Mouse (Mus musculus) stomach, embryonic 16.5 days (tissue): ENCODE measurements at regions not wholly inside any gene's neighbourhood (a gene's known extent, or its start where the extent isn't known, plus 50 kb on each side); places are given as distances from the start of the nearest gene placed in this dataset.

Source experiments
- ATAC-seq: fragments of 200-750 bp; cut with Nextera tagmentation; 2 replicates; pipeline ENCODE4 v1.8.0; 2017; ENCODE audit warnings: moderate number of reproducible peaks, moderate TSS enrichment; ENCODE audit not compliant: insufficient read depth, low FRiP score
- H3K27ac ChIP-seq: fragments of 300-500 bp; sonication (generic); 2 replicates; pipeline ENCODE4 v1.5.1; 2014; ENCODE audit warnings: low read length
- H3K27me3 ChIP-seq: fragments of 300-500 bp; sonication (generic); 2 replicates; pipeline ENCODE4 v1.6.1; 2014; ENCODE audit warnings: low read length, control low read depth, mixed read lengths; ENCODE audit not compliant: control insufficient read depth, insufficient read depth
- H3K36me3 ChIP-seq: fragments of 300-500 bp; sonication (generic); 2 replicates; pipeline ENCODE4 v1.6.1; 2014; ENCODE audit warnings: low read length; ENCODE audit not compliant: control insufficient read depth, insufficient read depth
- H3K4me1 ChIP-seq: fragments of 300-500 bp; sonication (generic); 2 replicates; pipeline ENCODE4 v1.6.1; 2014; ENCODE audit warnings: low read length, control low read depth, mixed read lengths; ENCODE audit not compliant: control insufficient read depth, insufficient read depth
- H3K4me2 ChIP-seq: fragments of 300-500 bp; sonication (generic); 2 replicates; pipeline ENCODE4 v1.6.1; 2014; ENCODE audit warnings: low read depth, low read length, mixed read lengths
- H3K4me3 ChIP-seq: fragments of 300-500 bp; sonication (generic); replicated peaks from 2 replicates; pipeline ENCODE4 v1.5.1; 2014; ENCODE audit warnings: mild to moderate bottlenecking, low read length
- H3K9ac ChIP-seq: fragments of 300-500 bp; sonication (generic); 2 replicates; pipeline ENCODE4 v1.6.1; 2014; ENCODE audit warnings: low read length
- H3K9me3 ChIP-seq: fragments of 300-500 bp; sonication (generic); replicated peaks from 2 replicates; pipeline ENCODE4 v1.6.1; 2016; ENCODE audit warnings: low read length, control low read depth; ENCODE audit not compliant: control insufficient read depth
- WGBS: fragments of 180-500 bp; shearing (Covaris S2); extraction: QIAGEN DNeasy Blood & Tissue Kit; methylation state at CpG from one replicate; pipeline ENCODE4 v1.1.7; 2014; 5-methylcytosine and 5-hydroxymethylcytosine counted together

- no peak overlapping the region for H3K4me3 ChIP-seq
- H3K4me1 ChIP-seq: no peaks in the 10 kb centered on the region
- no peak for ATAC-seq
- H3K36me3 ChIP-seq: no peaks in the 10 kb centered on the region
- H3K27me3 ChIP-seq: no peaks in the 10 kb centered on the region
- no peak overlapping the region for H3K4me2 ChIP-seq
- 30% methylated on average over 3 of the region's 3 CpGs for WGBS
- 0 out of 2 replicates have a peak, but pooled peaks cover 3% of the 10 kb centered on the region for H3K9me3 ChIP-seq
- H3K9ac ChIP-seq: no peak overlapping the region
- H3K27ac ChIP-seq: no peak overlapping the region
Observed at GRCm38 (mm10) chr1:168807084-168807483, 375.0 kb upstream of the Pbx1 start.

DNA sequence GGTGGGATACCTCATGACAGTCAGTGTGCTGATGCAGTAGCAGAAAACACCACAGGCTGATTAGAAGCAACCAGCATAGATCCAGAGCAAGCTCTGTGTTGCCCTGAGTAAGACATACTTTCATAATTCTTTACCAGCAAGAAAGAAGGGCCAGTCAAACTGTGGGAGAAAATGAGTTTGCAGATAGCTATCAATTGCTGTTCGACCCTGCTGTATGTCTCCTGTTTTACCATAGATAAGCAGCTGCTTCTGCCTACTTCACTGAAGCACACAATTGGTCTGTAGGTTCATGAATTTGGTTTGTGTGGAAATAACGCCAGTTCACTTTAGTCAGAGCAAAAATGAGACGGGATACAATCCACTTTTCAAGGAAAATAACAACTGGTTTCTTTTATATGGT is 373.4 kb upstream of the Pbx1 start:
- H3K4me3 ChIP-seq: no peak overlapping the region
- ATAC-seq: no peak
- no peak overlapping the region for H3K9ac ChIP-seq
- 0 out of 2 replicates have a peak, but pooled peaks cover 3% of the 10 kb centered on the region for H3K9me3 ChIP-seq
- no peaks in the 10 kb centered on the region for H3K4me1 ChIP-seq
- WGBS: 79% methylated on average over 3 of the region's 3 CpGs
- H3K36me3 ChIP-seq: no peaks in the 10 kb centered on the region
- no peak overlapping the region for H3K4me2 ChIP-seq
- H3K27ac ChIP-seq: no peak overlapping the region
- H3K27me3 ChIP-seq: no peaks in the 10 kb centered on the region

DNA sequence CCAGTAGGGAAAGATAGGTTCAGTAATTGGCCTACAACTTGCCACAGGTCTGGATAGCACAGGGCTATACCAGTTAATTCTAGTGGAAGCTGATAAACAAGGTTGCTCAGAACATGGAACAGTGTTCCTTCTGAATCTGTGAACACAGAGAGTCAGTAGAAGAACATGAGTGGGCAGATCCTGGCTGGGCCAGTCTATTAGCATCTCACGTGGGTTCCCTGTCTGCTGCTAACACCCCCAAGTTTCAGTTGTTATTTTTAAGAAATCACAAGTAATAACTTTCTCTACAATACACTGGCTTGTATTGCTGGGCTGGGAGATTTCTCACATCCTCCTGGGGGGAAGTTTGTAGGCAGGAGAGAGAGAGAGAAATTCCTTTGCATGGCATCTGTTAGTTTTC is 369.0 kb upstream of the Pbx1 start:
- WGBS: 65% methylated on average over 1 of the region's 1 CpGs
- Histone ChIP-seq H3K4me2 (no peak overlapping the region), H3K9me3 (no peaks in the 10 kb centered on the region), H3K4me3 (no peak overlapping the region), H3K36me3 (no peaks in the 10 kb centered on the region), H3K4me1 (no peaks in the 10 kb centered on the region), H3K27me3 (no peaks in the 10 kb centered on the region), H3K9ac (no peak overlapping the region), H3K27ac (no peak overlapping the region)
- ATAC-seq: no peak

GRCm38 (mm10) chr1:168786731-168787130 is 354.7 kb upstream of the Pbx1 start:
- H3K36me3 ChIP-seq: no peaks in the 10 kb centered on the region
- WGBS: 21% methylated on average over 3 of the region's 3 CpGs
- no peak overlapping the region for H3K4me2 ChIP-seq
- H3K27ac ChIP-seq: no peak overlapping the region
- ATAC-seq: no peak
- H3K27me3 ChIP-seq: no peaks in the 10 kb centered on the region
- no peak overlapping the region for H3K9ac ChIP-seq
- H3K4me3 ChIP-seq: no peak overlapping the region
- no peaks in the 10 kb centered on the region for H3K4me1 ChIP-seq
- H3K9me3 ChIP-seq: no peaks in the 10 kb centered on the region

GRCm38 (mm10) chr1:168783851-168784250 is 351.8 kb upstream of the Pbx1 start:
- Histone ChIP-seq H3K4me2 (no peak overlapping the region), H3K27ac (no peak overlapping the region), H3K4me1 (no peaks in the 10 kb centered on the region), H3K36me3 (no peaks in the 10 kb centered on the region), H3K9ac (no peak overlapping the region), H3K27me3 (no peaks in the 10 kb centered on the region), H3K9me3 (no peaks in the 10 kb centered on the region), H3K4me3 (no peak overlapping the region)
- ATAC-seq: no peak

- Histone ChIP-seq H3K4me2 (no peak overlapping the region), H3K27ac (no peak overlapping the region), H3K4me1 (peaks cover 2% of the 10 kb centered on the region; the same call in 1 of the 2 replicates), H3K27me3 (no peaks in the 10 kb centered on the region), H3K36me3 (no peaks in the 10 kb centered on the region), H3K9me3 (no peaks in the 10 kb centered on the region), H3K4me3 (no peak overlapping the region), H3K9ac (no peak overlapping the region)
- ATAC-seq: no peak
- WGBS: 79% methylated on average over 6 of the region's 6 CpGs
Observed at GRCm38 (mm10) chr1:168764368-168764895, 332.4 kb upstream of the Pbx1 start.

DNA sequence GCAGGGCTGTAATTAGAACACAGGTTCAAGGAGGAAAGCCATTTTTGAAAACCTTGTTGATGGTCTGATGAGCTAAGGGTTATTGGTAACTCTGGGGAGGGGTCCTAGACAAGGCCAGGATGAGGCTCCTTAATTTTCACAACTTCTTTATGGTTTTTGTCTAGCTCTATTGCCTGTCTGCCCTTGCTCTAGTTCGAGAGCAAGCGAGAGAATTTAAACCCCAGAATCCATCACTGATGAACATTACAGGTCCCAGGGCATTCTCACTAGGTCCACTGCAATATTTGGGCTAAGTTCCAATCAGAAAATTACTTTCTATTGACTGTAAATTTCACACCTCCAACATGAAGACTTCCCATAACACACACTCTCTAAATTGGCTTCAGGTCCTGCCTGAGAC is 329.0 kb upstream of the Pbx1 start:
- no peak overlapping the region for H3K27ac ChIP-seq
- peaks cover 2% of the 10 kb centered on the region; the same call in 1 of the 2 replicates for H3K4me1 ChIP-seq
- no peak overlapping the region for H3K4me2 ChIP-seq
- H3K27me3 ChIP-seq: no peaks in the 10 kb centered on the region
- no peak overlapping the region for H3K4me3 ChIP-seq
- H3K9ac ChIP-seq: no peak overlapping the region
- WGBS: 81% methylated on average over 2 of the region's 2 CpGs
- H3K36me3 ChIP-seq: no peaks in the 10 kb centered on the region
- H3K9me3 ChIP-seq: no peaks in the 10 kb centered on the region
- no peak for ATAC-seq

- no peaks in the 10 kb centered on the region for H3K27me3 ChIP-seq
- 52% methylated on average over 1 of the region's 1 CpGs for WGBS
- H3K36me3 ChIP-seq: no peaks in the 10 kb centered on the region
- peaks cover 2% of the 10 kb centered on the region; the same call in 1 of the 2 replicates for H3K4me1 ChIP-seq
- no peak for ATAC-seq
- no peak overlapping the region for H3K4me2 ChIP-seq
- H3K27ac ChIP-seq: no peak overlapping the region
- H3K9me3 ChIP-seq: no peaks in the 10 kb centered on the region
- no peak overlapping the region for H3K4me3 ChIP-seq
- H3K9ac ChIP-seq: no peak overlapping the region
Observed at GRCm38 (mm10) chr1:168760239-168760638, 328.2 kb upstream of the Pbx1 start.

- no peak overlapping the region for H3K4me3 ChIP-seq
- no peaks in the 10 kb centered on the region for H3K36me3 ChIP-seq
- no peak for ATAC-seq
- H3K4me1 ChIP-seq: peaks cover 2% of the 10 kb centered on the region; the same call in 1 of the 2 replicates
- no peaks in the 10 kb centered on the region for H3K27me3 ChIP-seq
- no peak overlapping the region for H3K27ac ChIP-seq
- no peaks in the 10 kb centered on the region for H3K9me3 ChIP-seq
- no peak overlapping the region for H3K4me2 ChIP-seq
- no peak overlapping the region for H3K9ac ChIP-seq
- 82% methylated on average over 2 of the region's 2 CpGs for WGBS
Observed at GRCm38 (mm10) chr1:168758835-168759234, 326.8 kb upstream of the Pbx1 start.

GRCm38 (mm10) chr1:168754196-168754595 is 322.1 kb upstream of the Pbx1 start:
- Histone ChIP-seq H3K36me3 (no peaks in the 10 kb centered on the region), H3K9ac (no peak overlapping the region), H3K9me3 (no peaks in the 10 kb centered on the region), H3K4me3 (no peak overlapping the region), H3K4me2 (no peak overlapping the region), H3K27ac (no peak overlapping the region), H3K27me3 (no peaks in the 10 kb centered on the region), H3K4me1 (no peaks in the 10 kb centered on the region)
- 75% methylated on average over 7 of the region's 7 CpGs for WGBS
- no peak for ATAC-seq
